Mouse (Mus musculus) spleen, adult 18-20 months (tissue): ENCODE results near the gene Zfp963.
"Not testable (repeated sequence)": the region's sequence is repeated elsewhere in the genome, so short reads cannot be mapped to it uniquely, and the experiment has no call there.

Experiments used
- DNase-seq, 2 experiments: peaks; one replicate each; pipeline ENCODE4 v3.0.0; 2022; ENCODE audit warnings: mixed read lengths in 2 of 2

The Zfp963 gene

GRCm38 (mm10) chr8:69735495-69735894 is 14.3 kb downstream of the Zfp963 start:
- DNase-seq = no peak

- DNase-seq = no peak
These were observed 32.6 kb downstream of the Zfp963 start for GRCm38 (mm10) chr8:69717232-69717580.

- peak; percentile 89 to 91 for DNase-seq
These were observed 33.2 kb downstream of the Zfp963 start for GRCm38 (mm10) chr8:69716403-69717231.

GRCm38 (mm10) chr8:69715366-69715765 is 34.4 kb downstream of the Zfp963 start:
- no peak for DNase-seq

GRCm38 (mm10) chr8:69713516-69713915 is 36.3 kb downstream of the Zfp963 start:
- DNase-seq = no peak

- DNase-seq = not testable (repeated sequence)
These were observed 39.1 kb downstream of the Zfp963 start, which contains the start of gene Zfp869 for GRCm38 (mm10) chr8:69710624-69711023. Zfp869 (minus strand) TSS chr8:69710724.

GRCm38 (mm10) chr8:69701810-69702209 is 48.0 kb downstream of the Zfp963 start:
- no peak for DNase-seq
